Mouse (Mus musculus): ENCODE data around the gene 1700022I11Rik.

The 1700022I11Rik gene

DNA sequence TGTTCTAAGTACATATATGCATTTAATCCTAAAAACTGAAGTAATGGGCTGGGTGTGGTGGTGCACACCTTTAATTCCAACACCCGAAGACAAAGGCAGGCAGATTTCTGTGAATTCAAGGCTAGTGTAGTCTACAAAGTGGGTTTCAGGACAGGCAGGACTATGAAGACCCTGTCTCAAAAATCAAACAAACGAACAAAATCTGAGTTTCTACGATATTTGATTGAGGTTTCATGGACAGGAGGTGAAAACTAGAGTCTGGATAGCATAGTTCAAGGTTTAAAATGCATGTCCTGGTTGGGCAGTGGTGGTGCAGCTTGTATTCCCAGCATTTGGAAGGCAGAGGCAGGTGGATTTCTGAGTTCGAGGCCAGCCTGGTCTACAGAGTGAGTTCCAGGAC lies at the start of gene 1700022I11Rik:
1700022I11Rik (plus strand) TSS at position 301 of the 400 bp plus-strand sequence.
- no peak for DNase-seq

DNA sequence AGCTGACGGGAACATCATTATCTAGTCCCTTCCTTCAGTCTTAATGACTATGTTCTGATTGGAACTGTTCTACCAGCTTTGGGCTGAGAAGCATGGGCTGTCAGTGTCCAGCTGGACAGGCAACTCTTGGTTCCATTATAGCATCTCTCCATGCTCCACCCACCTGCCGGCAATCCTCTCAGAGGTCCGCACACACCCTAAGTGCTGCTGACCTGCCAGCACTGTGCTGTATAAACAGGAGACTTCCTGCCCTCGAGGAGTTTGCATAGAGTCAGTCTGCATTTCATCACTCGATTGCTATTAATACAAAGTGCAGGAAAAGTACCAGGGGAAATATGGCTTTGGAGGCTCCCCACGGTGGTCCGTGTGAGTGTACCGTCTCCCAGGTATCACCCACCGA lies 48.7 kb upstream of the 1700022I11Rik start:
- DNase-seq, result no peak

DNA sequence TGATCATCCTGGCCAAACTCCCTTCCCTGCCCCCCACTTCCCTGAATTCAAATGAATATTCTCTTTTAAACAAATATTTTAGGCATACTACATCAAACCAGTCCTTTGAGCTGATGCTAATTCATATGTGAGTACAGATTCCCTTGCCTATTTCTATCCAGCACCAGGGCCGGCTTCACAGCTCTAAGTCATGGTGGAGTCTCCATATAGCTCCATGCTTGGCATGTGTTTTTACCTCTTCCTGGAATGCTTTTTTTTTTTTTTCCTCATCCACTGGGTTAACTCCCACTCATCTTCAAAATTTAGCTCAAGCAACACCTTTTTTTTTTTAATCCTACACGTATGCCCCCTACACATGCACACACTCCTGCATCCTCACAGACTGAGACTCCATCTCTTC lies 47.9 kb upstream of the 1700022I11Rik start:
- DNase-seq, result no peak

DNA sequence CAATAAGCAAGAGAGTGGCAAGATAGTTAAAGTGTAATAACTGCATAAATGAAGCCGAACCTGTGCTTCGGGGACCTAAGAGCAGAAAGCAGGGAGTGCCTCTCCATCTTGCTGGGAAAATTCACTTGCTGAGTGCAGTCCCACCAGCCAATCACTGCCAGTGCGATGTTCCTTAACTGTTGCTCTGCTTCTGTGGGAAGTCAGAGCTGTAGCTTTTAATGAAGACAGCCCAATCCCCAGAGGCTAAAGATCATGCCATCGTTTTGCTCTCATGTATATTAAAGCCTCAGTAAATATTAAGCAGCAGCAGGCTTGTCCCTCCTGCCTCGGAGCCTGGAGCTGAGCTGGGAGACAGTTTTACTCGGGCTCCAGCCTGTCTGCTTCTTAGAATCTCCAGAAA lies 47.3 kb upstream of the 1700022I11Rik start:
- no peak for DNase-seq

DNA sequence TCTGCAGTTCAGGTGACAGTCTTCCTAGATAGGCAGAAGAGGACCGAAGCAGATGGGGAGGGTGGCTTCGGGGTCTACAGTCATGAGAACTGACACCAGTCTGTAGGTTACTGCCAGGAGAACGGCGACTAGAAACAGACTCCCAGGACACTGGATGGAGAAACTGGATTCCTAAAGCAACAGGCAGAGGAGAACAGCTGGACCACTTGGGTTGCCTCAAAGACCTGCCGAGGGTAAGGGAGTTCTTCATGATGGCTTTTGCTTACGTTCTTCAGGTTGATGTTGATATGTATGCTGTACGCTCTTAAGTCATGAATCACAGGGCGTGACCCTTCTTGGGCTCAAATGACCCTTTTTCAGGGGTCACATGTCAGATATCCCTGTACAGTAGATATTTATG lies 46.9 kb upstream of the 1700022I11Rik start:
- no peak for DNase-seq

DNA sequence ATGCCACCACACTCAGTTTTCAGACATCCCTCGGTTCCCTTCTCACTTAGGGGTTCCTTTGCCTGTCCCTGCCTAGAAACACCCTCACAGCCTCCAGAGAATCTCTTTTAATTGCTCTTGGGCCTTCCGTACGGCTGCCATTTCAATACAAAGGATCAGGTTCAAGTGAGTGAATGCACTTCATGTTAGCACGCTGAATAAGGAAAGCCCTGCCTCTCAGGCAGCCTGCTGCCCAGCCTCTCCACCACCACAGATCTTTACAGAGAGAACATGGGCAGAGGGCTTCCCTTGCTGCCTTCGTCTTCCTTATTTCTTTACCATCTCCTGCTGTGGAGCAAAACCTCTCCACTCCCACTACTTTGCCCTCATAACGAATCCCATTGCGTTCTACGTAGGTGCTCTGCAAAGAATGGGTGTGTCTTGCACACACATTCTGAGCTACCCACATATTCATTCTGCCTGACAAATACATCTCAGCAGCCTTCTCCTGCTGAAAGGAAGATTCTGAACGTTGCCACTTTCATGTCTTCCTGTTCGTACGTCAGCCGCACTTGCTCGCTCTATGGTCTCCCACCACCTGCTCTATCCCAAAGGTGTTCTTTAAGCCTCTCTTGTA lies 45.2 kb upstream of the 1700022I11Rik start:
- DNase-seq, result no peak

DNA sequence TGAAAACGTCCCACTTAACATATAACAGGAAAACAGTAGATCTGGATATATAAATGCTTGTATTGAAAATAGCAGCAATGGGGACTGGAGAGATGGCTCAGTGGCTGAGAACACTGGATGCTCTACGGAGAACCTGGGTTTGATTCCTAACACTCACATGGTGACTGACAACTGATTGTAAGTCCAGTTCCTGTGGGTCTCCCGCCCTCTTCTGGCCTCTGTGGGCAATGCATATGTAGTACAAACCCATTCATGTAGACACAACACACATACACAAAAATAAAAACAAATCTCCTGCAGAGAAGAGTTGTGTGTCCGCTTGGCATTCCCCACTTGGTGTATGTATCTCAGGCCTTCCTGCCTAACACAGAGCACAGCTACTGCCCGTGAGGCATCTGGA lies 41.2 kb upstream of the 1700022I11Rik start:
- DNase-seq, result no peak

DNA sequence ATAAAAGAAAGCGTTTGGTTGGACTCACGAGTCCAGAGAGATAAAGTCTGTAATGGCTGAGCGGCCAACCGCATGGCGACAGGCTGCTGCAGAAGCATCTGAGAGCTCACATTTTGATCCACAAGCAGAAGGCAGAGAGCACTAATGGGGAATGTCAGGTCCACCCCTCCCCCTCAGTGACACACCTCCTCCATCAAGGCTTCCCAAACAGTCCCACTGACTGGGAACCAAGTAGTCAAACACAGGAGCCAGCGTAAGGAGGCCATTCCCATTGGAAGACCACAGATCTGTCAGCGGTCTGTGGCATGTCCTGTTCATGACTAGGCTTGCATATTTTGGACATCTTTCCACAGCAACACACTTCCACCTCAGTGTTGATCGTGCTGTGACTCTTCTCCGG lies 40.5 kb upstream of the 1700022I11Rik start:
- DNase-seq, result no peak

DNA sequence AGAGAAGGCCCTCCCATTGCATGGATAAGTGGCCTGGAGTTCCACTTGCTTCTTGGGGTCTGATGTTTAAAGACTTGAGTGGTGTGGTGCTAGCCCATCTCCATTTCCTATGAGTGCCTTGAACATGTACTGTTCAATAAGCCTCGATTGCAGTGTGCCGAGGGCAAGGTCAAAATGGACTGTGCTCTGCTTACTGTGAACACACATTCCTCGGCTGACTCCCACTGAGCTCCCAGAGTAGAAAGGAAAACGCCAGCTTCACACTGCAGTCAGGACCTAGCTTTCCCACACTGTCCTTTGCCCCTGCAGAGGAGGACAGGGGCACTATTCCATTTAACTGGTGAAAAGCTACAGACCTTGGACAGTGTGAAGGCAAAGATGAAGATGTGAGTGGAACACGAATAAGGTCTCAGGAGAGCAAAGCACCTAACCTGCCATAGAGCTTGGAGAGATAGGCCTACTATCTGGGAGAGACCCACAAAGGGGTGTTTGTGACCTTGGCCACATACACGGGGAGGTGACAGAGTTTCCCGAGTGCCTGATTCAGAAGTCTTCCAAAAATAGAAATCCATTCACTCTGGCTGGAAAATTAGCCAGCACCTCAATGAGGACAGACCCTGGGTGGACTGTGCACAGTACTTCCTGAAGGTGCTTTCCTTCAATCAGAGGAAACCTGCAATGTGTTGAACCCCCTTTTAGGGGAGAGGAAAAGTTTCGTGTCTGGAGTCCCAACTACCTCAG lies 37.0 kb upstream of the 1700022I11Rik start:
- DNase-seq, result no peak

DNA sequence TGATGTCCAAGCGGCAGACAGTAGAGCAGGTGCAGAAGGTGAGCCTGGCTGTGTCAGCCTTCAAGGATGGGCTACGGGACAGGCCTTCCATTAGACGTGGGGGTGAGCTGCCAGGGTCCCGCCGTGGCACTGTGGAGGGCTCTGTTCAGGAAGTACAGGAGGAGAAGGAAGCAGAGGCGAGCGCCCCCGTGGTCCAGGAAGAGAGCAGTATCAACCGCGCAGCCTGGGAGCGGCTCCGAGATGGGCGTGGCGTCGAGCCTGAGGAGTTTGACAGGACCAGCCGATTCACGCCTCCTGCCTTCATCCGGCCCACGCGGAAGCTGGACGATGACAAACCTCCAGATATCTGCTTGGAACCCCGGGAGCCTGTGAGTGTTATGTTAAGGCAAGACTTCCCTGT lies 35.8 kb upstream of the 1700022I11Rik start:
- DNase-seq, result peak; percentile 25 to 38

DNA sequence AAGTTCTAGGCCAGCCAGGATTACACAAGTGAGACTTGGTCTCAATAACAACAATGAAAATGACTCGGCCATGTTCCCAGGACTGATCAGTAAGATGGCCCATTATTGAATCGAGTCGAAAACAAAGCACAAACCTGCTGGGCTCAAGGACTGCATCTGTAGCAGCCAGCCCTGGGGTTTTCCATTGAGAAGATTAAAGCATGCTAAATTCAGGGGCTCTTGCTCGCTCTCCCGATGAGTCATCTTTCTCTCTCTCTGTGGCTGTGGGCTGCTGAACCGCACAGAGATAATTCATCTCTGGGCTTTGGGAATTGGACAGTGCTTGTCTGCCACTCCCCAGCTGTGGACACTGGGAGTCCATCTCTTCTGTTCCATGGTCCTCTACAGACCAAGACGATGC lies 28.0 kb upstream of the 1700022I11Rik start:
- DNase-seq, result no peak

DNA sequence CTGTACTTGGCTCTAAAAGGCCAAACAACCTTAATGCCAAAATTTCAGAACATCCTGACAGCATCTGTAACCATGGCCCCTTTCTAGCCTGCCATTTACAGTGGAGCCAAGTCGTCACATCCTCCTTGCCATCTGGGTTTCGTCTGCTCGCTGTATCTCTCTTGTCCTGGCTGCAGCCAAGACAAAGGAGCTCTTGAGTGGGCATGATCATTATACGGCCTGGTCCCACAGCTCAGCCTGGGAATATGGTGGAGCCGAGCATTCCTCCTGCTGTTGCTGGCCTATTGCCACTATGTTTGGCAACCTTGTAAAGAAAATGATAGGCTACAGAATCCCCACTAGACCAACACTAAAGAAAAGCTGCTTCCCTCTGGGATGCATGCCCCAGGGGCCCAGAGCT lies 26.1 kb upstream of the 1700022I11Rik start:
- no peak for DNase-seq

DNA sequence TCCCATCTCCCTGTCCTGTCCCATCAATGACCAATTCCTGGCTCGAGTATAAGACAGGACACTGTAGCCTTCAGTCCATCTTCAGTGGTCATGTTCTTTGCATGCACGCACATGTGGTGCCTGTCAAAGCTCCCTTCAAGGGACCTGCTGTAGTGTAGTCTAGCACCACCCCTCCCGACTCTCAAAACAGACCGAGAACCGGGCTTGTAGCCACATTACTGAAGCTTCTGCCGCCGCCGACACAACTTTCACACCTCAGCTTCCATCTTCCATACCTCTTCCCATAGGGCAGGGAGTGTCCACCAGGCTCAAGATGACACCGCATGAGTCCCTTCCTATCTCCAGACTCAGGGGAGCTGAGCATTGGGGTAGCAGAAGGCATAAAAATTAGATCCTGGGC lies 25.2 kb upstream of the 1700022I11Rik start:
- DNase-seq, result no peak

DNA sequence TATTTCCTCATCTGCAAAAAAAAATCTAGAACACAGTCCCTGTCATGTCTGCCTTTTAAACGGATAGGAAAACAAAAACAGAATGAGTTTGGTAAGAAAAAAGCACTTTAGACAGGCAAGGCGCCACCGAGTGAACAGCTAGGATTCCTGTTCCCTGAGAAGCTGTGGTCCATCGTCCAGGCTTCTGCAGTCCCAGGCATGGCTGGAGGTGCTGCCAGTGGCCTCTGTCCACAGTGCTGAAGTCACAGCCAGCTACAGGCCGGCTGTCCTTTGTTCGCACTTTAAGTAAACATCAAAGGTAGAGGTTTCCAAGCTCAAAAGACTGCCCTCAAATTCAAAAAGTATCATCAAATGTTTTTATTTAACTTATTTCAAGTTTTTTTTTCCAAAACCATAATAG lies 24.4 kb upstream of the 1700022I11Rik start:
- no peak for DNase-seq

DNA sequence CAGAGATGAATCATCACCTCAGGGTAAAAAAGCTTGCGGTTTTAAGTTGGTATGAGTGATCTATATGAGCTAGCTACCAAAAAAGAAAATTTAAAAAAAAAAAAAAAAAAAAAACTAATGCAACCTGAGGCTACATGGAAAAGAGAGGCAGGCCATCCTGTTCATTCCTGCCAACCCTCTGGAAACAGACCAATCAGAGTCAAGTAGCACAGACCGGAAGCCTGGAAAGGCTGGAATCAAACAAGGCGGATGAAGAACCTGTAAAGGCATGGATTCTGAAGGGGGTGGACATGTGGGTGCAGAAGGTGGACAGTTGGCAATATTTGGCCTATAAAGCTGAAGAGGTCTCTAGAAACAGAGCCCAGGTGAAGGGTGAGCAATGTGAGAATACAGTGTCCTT lies 24.0 kb upstream of the 1700022I11Rik start:
- DNase-seq, result no peak

DNA sequence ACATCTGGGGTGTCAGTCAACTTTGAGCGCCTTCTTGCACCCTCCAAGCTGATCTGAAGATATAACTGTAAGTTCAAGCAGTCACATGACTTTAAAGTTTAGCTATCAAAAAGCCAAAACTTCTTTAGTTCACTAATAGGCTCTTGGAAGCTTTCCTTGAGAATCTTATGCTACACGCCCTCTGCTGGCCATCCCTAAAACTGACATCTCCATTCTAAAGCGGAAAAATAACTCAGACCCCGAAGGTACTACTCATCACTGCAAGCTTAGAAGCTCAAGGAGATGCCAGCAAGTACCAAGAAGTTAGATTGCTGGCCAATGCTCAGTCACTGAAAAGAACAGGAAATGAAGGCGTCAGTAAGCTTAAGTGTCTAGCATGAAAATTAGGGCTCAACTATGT lies 23.5 kb upstream of the 1700022I11Rik start:
- peak in 1 of 2 experiments; percentile 35 for DNase-seq

DNA sequence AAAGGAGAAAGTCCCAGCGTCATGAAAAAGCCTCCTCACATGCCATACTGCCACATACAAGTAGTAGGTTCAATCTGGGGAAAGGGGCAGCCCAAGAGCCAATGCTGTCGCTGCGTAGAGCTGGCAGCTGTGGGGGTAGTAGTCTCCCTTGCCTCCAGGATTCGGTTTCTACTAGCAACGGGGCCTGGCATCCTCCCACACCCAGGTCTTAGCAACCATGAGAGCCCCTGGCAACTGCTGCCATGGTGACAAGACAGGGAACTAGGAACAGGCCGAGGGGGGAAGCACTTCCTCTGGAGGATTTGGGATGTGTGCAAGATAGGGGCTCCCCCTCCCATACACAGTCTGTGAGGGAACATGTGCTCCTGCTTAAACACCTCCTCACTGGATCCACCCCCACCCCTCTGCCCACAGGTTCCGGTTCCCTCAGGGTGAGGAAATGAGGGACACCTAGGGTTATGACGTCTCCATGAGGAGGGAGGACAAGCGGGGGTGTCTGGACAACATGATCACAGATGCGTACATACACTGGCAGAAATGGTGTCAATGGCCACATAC lies 22.6 kb upstream of the 1700022I11Rik start:
- no peak for DNase-seq

DNA sequence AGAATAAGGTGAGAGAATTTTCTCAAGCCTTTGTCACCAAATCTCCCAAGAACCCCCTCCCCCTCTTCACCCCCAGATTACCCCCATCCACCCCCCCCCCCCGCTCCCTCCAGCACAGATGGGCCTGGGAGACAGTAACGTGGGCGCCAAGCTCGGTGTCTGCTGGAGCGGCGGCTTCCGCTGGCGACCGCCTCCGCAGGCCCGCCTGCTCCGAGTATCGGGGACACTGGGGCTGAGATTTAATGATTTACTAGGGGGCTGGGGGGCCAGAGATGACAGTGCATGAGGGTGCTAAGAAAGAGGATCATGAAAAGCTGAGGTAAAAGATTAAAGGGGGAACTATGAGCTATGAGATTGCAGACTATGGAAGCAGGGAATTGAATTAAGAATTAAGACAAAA lies 20.9 kb upstream of the 1700022I11Rik start:
- DNase-seq, result no peak

DNA sequence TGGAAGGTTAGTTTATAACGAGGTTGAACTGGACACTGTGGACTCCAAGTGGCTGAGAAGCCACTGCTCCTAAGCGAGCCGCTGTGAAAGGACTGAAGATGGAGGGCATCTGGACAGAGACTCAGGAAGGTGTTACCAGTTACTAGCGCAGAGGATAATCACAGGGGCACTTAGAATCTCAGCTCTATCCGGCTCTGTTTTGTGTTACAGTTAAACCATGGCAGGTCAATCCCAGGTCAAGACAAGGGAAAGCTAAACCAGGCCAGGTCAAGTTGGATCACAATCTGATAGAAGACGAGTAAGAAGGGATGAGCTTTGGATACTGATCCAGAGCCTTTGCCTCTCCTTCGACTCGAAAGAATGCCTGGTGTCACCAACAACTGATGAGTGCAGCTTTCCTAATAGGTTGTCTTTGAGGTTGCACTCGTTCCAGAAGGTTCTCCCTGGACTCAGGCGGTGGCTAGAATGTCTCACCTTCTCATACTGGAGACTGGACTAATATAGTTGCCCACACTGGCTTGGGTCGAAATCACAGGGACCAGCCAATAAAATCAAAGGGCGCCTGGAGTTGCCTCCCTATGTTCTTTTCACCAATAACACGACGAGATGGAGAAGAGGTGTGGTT lies 20.2 kb upstream of the 1700022I11Rik start:
- no peak for DNase-seq

DNA sequence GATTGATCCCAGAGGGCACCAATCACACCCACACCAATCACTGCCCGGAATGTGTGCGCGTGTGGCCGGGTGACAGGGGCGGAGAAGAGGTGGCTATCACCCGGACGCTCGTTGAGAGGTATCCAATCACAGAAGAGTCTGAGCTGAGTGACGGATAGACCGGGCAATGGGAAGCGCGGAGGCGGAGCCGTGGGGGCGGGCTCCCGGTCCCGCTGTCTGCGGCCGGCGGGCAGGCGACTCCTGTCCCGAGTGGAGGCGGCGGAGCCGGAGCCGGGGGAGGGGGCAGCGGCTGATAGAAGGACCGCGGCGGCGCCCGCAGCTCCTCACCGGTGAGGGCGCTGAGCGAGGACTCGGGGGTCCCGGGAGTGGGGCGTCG lies 19.7 kb upstream of the 1700022I11Rik start, which contains the start of gene Dnajb5:
Dnajb5 (plus strand) TSS at position 139 of the 376 bp plus-strand sequence.
- DNase-seq, result peak; percentile 94 to 98

DNA sequence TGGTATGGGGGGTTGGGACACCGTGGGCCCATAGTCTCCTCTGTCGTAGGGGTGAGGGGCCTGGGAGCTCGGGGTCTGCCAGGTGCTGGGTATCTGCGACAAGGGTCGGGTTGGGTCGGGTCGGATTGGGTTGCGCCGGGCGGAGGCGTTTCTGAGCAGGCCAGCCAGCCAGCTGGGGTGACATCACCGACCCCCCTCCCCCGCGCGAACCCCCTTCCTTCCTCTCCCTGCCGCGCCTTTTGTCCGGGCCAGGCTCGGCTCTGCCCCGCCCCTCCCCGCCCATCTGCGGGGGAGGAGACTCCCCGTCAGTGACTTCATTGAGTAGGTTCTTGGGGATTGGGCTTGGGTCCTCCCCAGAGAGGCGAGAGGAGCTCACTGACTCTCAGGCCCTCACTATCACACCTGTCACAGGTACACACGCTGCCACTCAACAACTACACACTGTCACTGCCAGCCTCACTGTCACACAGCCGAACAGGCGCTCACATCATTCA lies 19.3 kb upstream of the 1700022I11Rik start:
- peak; percentile 93 to 94 for DNase-seq

DNA sequence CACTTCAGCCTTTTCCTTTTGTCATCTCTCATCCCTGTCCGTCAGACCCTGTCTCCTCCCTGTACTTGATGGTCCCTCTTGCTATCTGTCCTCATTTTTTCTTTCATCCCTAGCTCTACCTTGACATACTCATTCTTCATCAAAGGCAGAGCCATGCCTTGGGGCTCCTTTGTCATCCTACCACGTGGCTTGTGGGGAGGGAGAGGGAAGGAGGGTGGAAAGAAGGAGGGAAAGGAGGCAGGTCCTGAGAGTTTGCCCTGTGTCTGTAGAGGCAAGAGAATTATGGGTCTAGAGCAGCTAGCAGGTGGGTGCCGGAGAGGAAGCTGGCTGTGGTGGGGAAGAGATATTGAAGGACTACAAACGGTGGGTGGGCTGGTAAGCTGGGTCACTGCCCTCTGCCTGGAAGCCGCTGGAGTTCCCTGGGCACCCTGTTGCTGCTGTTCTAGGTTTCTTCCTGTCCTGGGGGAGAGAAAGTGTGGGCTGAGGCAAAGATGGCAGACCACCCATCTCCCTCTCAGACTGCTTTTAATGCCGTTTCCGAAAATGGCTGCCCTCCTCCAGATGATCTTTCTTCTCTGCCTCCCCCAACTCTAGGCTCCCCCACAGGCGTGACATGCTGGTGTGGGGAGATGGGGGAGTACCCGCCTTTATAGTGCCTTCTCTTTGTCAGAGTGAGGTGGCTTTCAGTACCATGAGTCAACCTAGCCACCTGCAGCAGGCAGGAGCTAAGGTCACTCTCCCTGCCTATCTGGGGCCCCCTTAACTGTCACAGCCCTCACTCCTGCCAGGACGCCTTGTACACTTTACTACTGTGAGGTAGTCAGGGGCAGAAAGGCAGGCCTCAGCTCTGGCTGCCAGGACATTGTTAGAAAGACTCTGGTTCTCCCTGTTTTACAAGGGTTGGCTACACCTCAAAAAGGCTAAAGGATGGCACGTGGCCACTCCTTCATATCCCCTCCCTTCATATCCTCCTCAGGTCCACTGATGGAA lies 17.9 kb upstream of the 1700022I11Rik start:
- no peak for DNase-seq
